Mouse (Mus musculus) c-Kit-positive CD71-positive TER-119-positive erythroid progenitor cells, embryonic 14.5 days (primary cell): ENCODE results near the gene Ncbp2.
"Not testable (repeated sequence)": the region's sequence is repeated elsewhere in the genome, so short reads cannot be mapped to it uniquely, and the experiment has no call there.

Experiments used
- DNase-seq: peaks from one replicate; pipeline ENCODE4 v3.0.0-alpha.2; 2013; ENCODE audit warnings: low spot score

The Ncbp2 gene

GRCm38 (mm10) chr16:31935091-31935979 is 13.0 kb upstream of the Ncbp2 start:
- no peak for DNase-seq

GRCm38 (mm10) chr16:31936568-31936967 is 11.7 kb upstream of the Ncbp2 start:
- DNase-seq, result no peak

- DNase-seq, result no peak
Measured at GRCm38 (mm10) chr16:31938856-31939255, 9.5 kb upstream of the Ncbp2 start.

- DNase-seq, result peak; percentile 65
Measured at GRCm38 (mm10) chr16:31940586-31940985, 7.7 kb upstream of the Ncbp2 start.

GRCm38 (mm10) chr16:31943980-31944379 is 4.3 kb upstream of the Ncbp2 start:
- DNase-seq, result peak; percentile 70

GRCm38 (mm10) chr16:31944698-31945255 is 3.5 kb upstream of the Ncbp2 start:
- DNase-seq, result no peak

GRCm38 (mm10) chr16:31945372-31945771 is 2.9 kb upstream of the Ncbp2 start:
- no peak for DNase-seq

- not testable (repeated sequence) for DNase-seq
Measured at GRCm38 (mm10) chr16:31945986-31946385, 2.3 kb upstream of the Ncbp2 start.

GRCm38 (mm10) chr16:31947333-31947732 is 980 bp upstream of the Ncbp2 start:
- peak; percentile 23 for DNase-seq

- DNase-seq, result peak; percentile 44
Measured at GRCm38 (mm10) chr16:31947901-31948316, 404 bp upstream of the Ncbp2 start.

GRCm38 (mm10) chr16:31963224-31963623 is 14.9 kb downstream of the Ncbp2 start:
- no peak for DNase-seq

GRCm38 (mm10) chr16:31975258-31975657 is 26.9 kb downstream of the Ncbp2 start:
- DNase-seq, result no peak

GRCm38 (mm10) chr16:31979501-31979900 is 31.2 kb downstream of the Ncbp2 start:
- no peak for DNase-seq

GRCm38 (mm10) chr16:31980946-31981345 is 32.6 kb downstream of the Ncbp2 start:
- DNase-seq, result no peak

- no peak for DNase-seq
Measured at GRCm38 (mm10) chr16:31992039-31992438, 43.7 kb downstream of the Ncbp2 start.

GRCm38 (mm10) chr16:31993195-31993594 is 44.9 kb downstream of the Ncbp2 start:
- DNase-seq, result no peak

- no peak for DNase-seq
Measured at GRCm38 (mm10) chr16:31993946-31994345, 45.6 kb downstream of the Ncbp2 start.

- DNase-seq, result no peak
Measured at GRCm38 (mm10) chr16:31996371-31996770, 48.1 kb downstream of the Ncbp2 start.

- peak; percentile 91 for DNase-seq
Measured at GRCm38 (mm10) chr16:32002509-32003477, 54.5 kb downstream of the Ncbp2 start, which contains the start of gene Senp5. Gene Senp5 (minus strand): TSS chr16:32003287.

- no peak for DNase-seq
Measured at GRCm38 (mm10) chr16:32004731-32005130, 56.4 kb downstream of the Ncbp2 start.

GRCm38 (mm10) chr16:32008529-32009293 is 60.4 kb downstream of the Ncbp2 start:
- no peak for DNase-seq
